Mouse (Mus musculus): ENCODE results near the gene Mboat7.
A peak's percentile ranks its signal among the peaks of the same experiment; 100 is the strongest.

GRCm38 (mm10) chr7:3629543-3630477 lies 63.5 kb downstream of the Mboat7 start, which contains the start of the genes Tfpt and Prpf31:
- no peak for TF ChIP-seq CTCF (IDR thresholded peaks at IDR 0.05; ENCODE audit: borderline replicate concordance, insufficient read depth, low read length)
- TF ChIP-seq POLR2A (IDR thresholded peaks at IDR 0.05; ENCODE audit: low read depth, low read length): peak; percentile 65

Measured in embryonic fibroblast, embryonic 13.5 days (primary cell).